Mouse (Mus musculus) liver, embryonic 14.5 days (tissue): ENCODE results near the gene Atp5g2. TPM values are rescaled to one million over a fixed set of nuclear protein-coding genes. Genes with fewer than 3 reads are reported as not detected.
"Not testable (repeated sequence)": the region's sequence is repeated elsewhere in the genome, so short reads cannot be mapped to it uniquely, and the experiment has no call there.

Experiments
- ATAC-seq: fragments of 200-750 bp; cut with Nextera tagmentation; 2 replicates; pipeline ENCODE4 v1.8.0; 2017; ENCODE audit warnings: moderate number of reproducible peaks, mild to moderate bottlenecking, moderate library complexity; ENCODE audit not compliant: insufficient read depth
- DNase-seq, 3 experiments: peaks; one replicate each; pipeline ENCODE4 v3.0.0-alpha.2; 2012 to 2013; ENCODE audit warnings: low read depth in 3 of 3, low spot score in 3 of 3
- H3K27ac ChIP-seq: fragments of 300-500 bp; sonication (generic); 2 replicates; pipeline ENCODE4 v1.5.1; 2014; ENCODE audit warnings: moderate library complexity, mild to moderate bottlenecking, control low read depth, inconsistent platforms
- H3K27me3 ChIP-seq: fragments of 300-500 bp; sonication (generic); 2 replicates; pipeline ENCODE4 v1.6.1; 2014; ENCODE audit warnings: mild to moderate bottlenecking, low read length, moderate library complexity; ENCODE audit not compliant: control insufficient read depth, insufficient read depth
- H3K36me3 ChIP-seq: fragments of 300-500 bp; sonication (generic); replicated peaks from 2 replicates; pipeline ENCODE4 v1.6.1; 2014; ENCODE audit warnings: low read depth; ENCODE audit not compliant: control insufficient read depth, insufficient read depth
- H3K4me1 ChIP-seq, 2 experiments: fragments of 200-500 bp in 1 of 2; fragments of 300-500 bp in 1 of 2; sonication (generic) in 1 of 2; replicated peaks; 2 replicates each; pipeline ENCODE4 v1.6.1; 2012 to 2014; ENCODE audit warnings: antibody characterized with exemption in 1 of 2, inconsistent platforms in 1 of 2, low read length in 1 of 2; ENCODE audit not compliant: control insufficient read depth in 2 of 2, insufficient read depth in 2 of 2
- H3K4me2 ChIP-seq: fragments of 300-500 bp; sonication (generic); 2 replicates; pipeline ENCODE4 v1.6.1; 2014; ENCODE audit warnings: low read depth, mild to moderate bottlenecking, control low read depth, moderate library complexity
- H3K4me3 ChIP-seq, 2 experiments: fragments of 200-500 bp in 1 of 2; fragments of 300-500 bp in 1 of 2; sonication (generic) in 1 of 2; 2 replicates each; pipeline ENCODE4 v1.5.1; 2012 to 2014; ENCODE audit warnings: low read depth in 2 of 2, low read length in 2 of 2, mild to moderate bottlenecking in 2 of 2, control low read depth in 1 of 2, inconsistent platforms in 1 of 2, moderate library complexity in 1 of 2; ENCODE audit not compliant: insufficient read depth in 1 of 2
- H3K9ac ChIP-seq: fragments of 300-500 bp; sonication (generic); replicated peaks from 2 replicates; pipeline ENCODE4 v1.6.1; 2014; ENCODE audit warnings: mild to moderate bottlenecking, control low read depth, moderate library complexity
- H3K9me3 ChIP-seq: fragments of 300-500 bp; sonication (generic); 2 replicates; pipeline ENCODE4 v1.6.1; 2016; ENCODE audit warnings: low read length, mixed read lengths; ENCODE audit not compliant: control insufficient read depth
- CTCF ChIP-seq: IDR thresholded peaks from 2 replicates; pipeline ENCODE4 v1.5.1; 2016; ENCODE audit warnings: antibody characterized with exemption, low read depth, control low read depth
- EP300 ChIP-seq: IDR thresholded peaks from 2 replicates; pipeline ENCODE4 v1.6.1; 2016; ENCODE audit warnings: antibody characterized with exemption, low read depth
- WGBS: fragments of 180-500 bp; shearing (Covaris S2); extraction: QIAGEN DNeasy Blood & Tissue Kit; methylation state at CpG from one replicate; pipeline ENCODE4 v1.1.7; 2014; ENCODE audit not compliant: insufficient replicate concordance; 5-methylcytosine and 5-hydroxymethylcytosine counted together
- polyA plus RNA-seq, 2 experiments: library from polyadenylated mRNA; depleted of rRNA in 1 of 2; stranded (reverse) in 1 of 2; unstranded in 1 of 2; fragments of >200 nt; fragmentation: Nextera tagmentation in 1 of 2; extraction: Ambion mirVana in 1 of 2; gene quantifications; 2 replicates each; pipeline versions ENCODE4 v1.2.1 to v1.2.3; 2012 to 2014

The Atp5g2 gene
- polyA plus RNA-seq, 2 experiments, result 38.4 to 227 TPM

GRCm38 (mm10) chr15:102670281-102670680 lies 1.9 kb downstream of the Atp5g2 start:
- H3K27me3 ChIP-seq, result peaks cover 28% of the 10 kb centered on the region
- peak overlapping the region; percentile 73 to 79 for H3K4me3 ChIP-seq
- peak overlapping the region; percentile 48 for H3K27ac ChIP-seq
- H3K4me2 ChIP-seq, result peak overlapping the region; percentile 63
- DNase-seq (no peak), ATAC-seq (no peak)
- H3K9ac ChIP-seq, result peak overlapping the region; percentile 83
- peaks cover 12% of the 10 kb centered on the region for H3K36me3 ChIP-seq
- H3K9me3 ChIP-seq, result no peaks in the 10 kb centered on the region
- peaks cover 8 to 27% of the 10 kb centered on the region in 2 experiments; a peak in 3 of 4 replicates for H3K4me1 ChIP-seq
- WGBS, result 4% methylated on average over 6 of the region's 6 CpGs
- TF ChIP-seq CTCF, result no peak
- no peak for TF ChIP-seq EP300

GRCm38 (mm10) chr15:102669571-102669970 lies 2.6 kb downstream of the Atp5g2 start:
- TF ChIP-seq EP300 (no peak), CTCF (no peak)
- no peak overlapping the region; the same call in 1 of the 2 replicates for H3K9ac ChIP-seq
- peak overlapping the region; percentile 63 for H3K4me2 ChIP-seq
- H3K4me3 ChIP-seq, result peak overlapping the region in 1 of 2 experiments; percentile 73; a peak in 2 of 4 replicates
- peaks cover 8 to 27% of the 10 kb centered on the region in 2 experiments; a peak in 3 of 4 replicates for H3K4me1 ChIP-seq
- WGBS, result 73% methylated on average over 8 of the region's 8 CpGs
- no peak for ATAC-seq
- no peak for DNase-seq
- peaks cover 19% of the 10 kb centered on the region for H3K36me3 ChIP-seq
- H3K27me3 ChIP-seq, result peaks cover 28% of the 10 kb centered on the region
- no peak overlapping the region for H3K27ac ChIP-seq
- no peaks in the 10 kb centered on the region for H3K9me3 ChIP-seq

DNA sequence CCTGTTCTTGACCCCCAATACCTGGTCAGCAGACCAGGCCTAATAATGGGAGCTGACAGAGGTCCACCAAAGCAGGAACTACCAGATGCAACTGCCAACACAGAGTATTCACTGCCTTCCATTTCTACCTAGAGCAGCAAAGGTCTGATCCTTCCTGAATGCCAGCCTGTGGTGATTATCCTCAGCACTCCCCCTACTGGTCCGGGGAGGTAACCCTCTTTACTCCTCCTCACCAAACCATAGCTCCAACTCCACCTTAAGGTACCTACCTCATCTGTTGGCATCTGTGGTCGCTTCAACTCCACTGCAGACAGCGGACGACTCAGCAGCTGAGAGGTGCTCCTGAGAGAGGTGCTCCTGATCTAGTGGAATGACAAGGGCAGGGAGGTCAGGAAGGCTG lies 6.7 kb downstream of the Atp5g2 start:
- peak; percentile 44 for ATAC-seq
- TF ChIP-seq CTCF (peak; percentile 83), EP300 (no peak)
- Histone ChIP-seq H3K4me2 (no peak overlapping the region), H3K27ac (no peak overlapping the region), H3K4me3 (no peak overlapping the region), H3K27me3 (no peaks in the 10 kb centered on the region), H3K9ac (no peak overlapping the region), H3K4me1 (peaks cover 7 to 15% of the 10 kb centered on the region in 2 experiments; a peak in 3 of 4 replicates), H3K9me3 (no peaks in the 10 kb centered on the region), H3K36me3 (peaks cover 43% of the 10 kb centered on the region)
- DNase-seq, result peak in 1 of 3 experiments; percentile 28
- 36% methylated on average over 4 of the region's 4 CpGs for WGBS

GRCm38 (mm10) chr15:102663825-102664224 lies 8.3 kb downstream of the Atp5g2 start:
- no peak for DNase-seq
- H3K9ac ChIP-seq, result no peak overlapping the region
- H3K4me3 ChIP-seq, result no peak overlapping the region
- no peak overlapping the region for H3K4me2 ChIP-seq
- 79% methylated on average over 8 of the region's 8 CpGs for WGBS
- no peaks in the 10 kb centered on the region for H3K9me3 ChIP-seq
- H3K27me3 ChIP-seq, result no peaks in the 10 kb centered on the region
- H3K36me3 ChIP-seq, result peaks cover 43% of the 10 kb centered on the region
- TF ChIP-seq CTCF, result no peak
- no peak for TF ChIP-seq EP300
- peaks cover 0 to 3% of the 10 kb centered on the region in 2 experiments; a peak in 2 of 4 replicates for H3K4me1 ChIP-seq
- ATAC-seq, result no peak
- no peak overlapping the region for H3K27ac ChIP-seq

- peaks cover 42% of the 10 kb centered on the region for H3K36me3 ChIP-seq
- not testable (repeated sequence) for DNase-seq, H3K9me3 ChIP-seq, H3K9ac ChIP-seq, H3K4me3 ChIP-seq, H3K4me2 ChIP-seq, H3K27ac ChIP-seq, H3K4me1 ChIP-seq, H3K27me3 ChIP-seq, ATAC-seq
- no CpG with 5 or more reads among the region's 2 CpGs for WGBS
Observed at GRCm38 (mm10) chr15:102662601-102663000, 9.6 kb downstream of the Atp5g2 start.
